In genomic region chr7:17056081-17056581, GRCm38 (mm10) we compare ENCODE assay signal across 8 mouse cellular contexts. TPM values are rescaled to one million over a fixed set of nuclear protein-coding genes. Genes with fewer than 3 reads are reported as not detected.
A peak's percentile ranks its signal among the peaks of the same experiment; 100 is the strongest.
DNase-seq lines count a peak whose midpoint lies in the region; ATAC-seq and TF ChIP-seq lines count a peak whose summit lies in the region.

No protein-coding gene starts in this region.

- peak; percentile 77 for ATAC-seq in embryonic facial prominence, embryonic 15.5 days (ENCODE audit: insufficient number of reproducible peaks, low FRiP score, low TSS enrichment, low read depth)
- ATAC-seq in limb, embryonic 13.5 days (ENCODE audit: low FRiP score, low read depth), result peak; percentile 70
- peak; percentile 91 for ATAC-seq in midbrain, embryonic 15.5 days (replicated peaks)

- TF ChIP-seq POLR2A in heart, adult 2 months (IDR thresholded peaks at IDR 0.05; ENCODE audit: insufficient read depth, low read depth, low read length), result peak; percentile 42; the same call in 1 of the 2 replicates
- TF ChIP-seq POLR2A in kidney, adult 2 months (IDR thresholded peaks at IDR 0.05; ENCODE audit: low read depth, low read length), result peak; percentile 95

- H3K4me2 ChIP-seq in embryonic facial prominence, embryonic 15.5 days (replicated peaks), result peak overlapping the region; percentile 82
- H3K4me2 ChIP-seq in limb, embryonic 13.5 days (replicated peaks), result peak overlapping the region; percentile 89
- H3K4me2 ChIP-seq in midbrain, embryonic 15.5 days, result peak overlapping the region; percentile 74

- no peaks in the 10 kb centered on the region for H3K27me3 ChIP-seq in embryonic facial prominence, embryonic 15.5 days
- H3K27me3 ChIP-seq in heart, adult 2 months (ENCODE audit: control insufficient read depth, insufficient read depth, low read length), result no peaks in the 10 kb centered on the region
- H3K27me3 ChIP-seq in kidney, adult 2 months (replicated peaks; ENCODE audit: control insufficient read depth, insufficient read depth, low read length), result no peaks in the 10 kb centered on the region
- no peaks in the 10 kb centered on the region for H3K27me3 ChIP-seq in limb, embryonic 13.5 days
- H3K27me3 ChIP-seq in midbrain, embryonic 15.5 days (replicated peaks), result peaks cover 1% of the 10 kb centered on the region
- no peaks in the 10 kb centered on the region for H3K27me3 ChIP-seq in splenic B cell, adult 2 months (ENCODE audit: control insufficient read depth, insufficient read depth, low read length, poor library complexity, severe bottlenecking)

- H3K79me2 ChIP-seq in heart, adult 2 months (replicated peaks; ENCODE audit: control insufficient read depth, insufficient read depth, low read length), result no peaks in the 10 kb centered on the region

- H3K9ac ChIP-seq in embryonic facial prominence, embryonic 15.5 days, result peak overlapping the region; percentile 33
- H3K9ac ChIP-seq in heart, adult 2 months (ENCODE audit: low read depth, low read length), result peak overlapping the region; percentile 53
- peak overlapping the region; percentile 62 for H3K9ac ChIP-seq in limb, embryonic 13.5 days
- H3K9ac ChIP-seq in midbrain, embryonic 15.5 days, result peak overlapping the region; percentile 57

- TF ChIP-seq EP300 in heart, adult 2 months (IDR thresholded peaks at IDR 0.05; ENCODE audit: insufficient read depth, low read depth, low read length), result no peak

- peaks cover 60% of the 10 kb centered on the region for H3K4me1 ChIP-seq in embryonic facial prominence, embryonic 15.5 days
- H3K4me1 ChIP-seq in heart, adult 2 months (ENCODE audit: control insufficient read depth, insufficient read depth, low read length), result peaks cover 22% of the 10 kb centered on the region
- H3K4me1 ChIP-seq in kidney, adult 2 months (ENCODE audit: control insufficient read depth, insufficient read depth, low read length), result peaks cover 35% of the 10 kb centered on the region
- H3K4me1 ChIP-seq in limb, embryonic 13.5 days, result peaks cover 57% of the 10 kb centered on the region
- H3K4me1 ChIP-seq in midbrain, embryonic 15.5 days, result peaks cover 32% of the 10 kb centered on the region

- H3K27ac ChIP-seq in embryonic facial prominence, embryonic 15.5 days (replicated peaks), result peak overlapping the region; percentile 97
- H3K27ac ChIP-seq in heart, adult 2 months, result peak overlapping the region; percentile 86
- peak overlapping the region; percentile 94 for H3K27ac ChIP-seq in kidney, adult 2 months (ENCODE audit: insufficient read depth, low read depth, low read length)
- peak overlapping the region; percentile 92 for H3K27ac ChIP-seq in limb, embryonic 13.5 days
- H3K27ac ChIP-seq in midbrain, embryonic 15.5 days, result peak overlapping the region; percentile 64

- peak; percentile 95 for DNase-seq in A20 (ENCODE audit: low read depth, low spot score)
- peak; percentile 96 for DNase-seq in brain, adult 2 months (ENCODE audit: low read depth, low spot score)
- DNase-seq in heart, adult 2 months, result peak; percentile 88 to 90
- DNase-seq in kidney, adult 2 months, result peak; percentile 98
- peak; percentile 68 for DNase-seq in splenic B cell, adult 2 months (ENCODE audit: low read depth, low spot score)

- no peaks in the 10 kb centered on the region for H3K9me3 ChIP-seq in embryonic facial prominence, embryonic 15.5 days (replicated peaks)
- H3K9me3 ChIP-seq in limb, embryonic 13.5 days, result no peaks in the 10 kb centered on the region
- H3K9me3 ChIP-seq in midbrain, embryonic 15.5 days, result no peaks in the 10 kb centered on the region

- WGBS in embryonic facial prominence, embryonic 15.5 days, result under 1% methylated on average over 42 of the region's 42 CpGs
- 2% methylated on average over 42 of the region's 42 CpGs for WGBS in heart, adult 2 months
- WGBS in kidney, adult 2 months, result under 1% methylated on average over 42 of the region's 42 CpGs
- 1% methylated on average over 42 of the region's 42 CpGs for WGBS in limb, embryonic 13.5 days
- under 1% methylated on average over 42 of the region's 42 CpGs for WGBS in midbrain, embryonic 15.5 days

- peak overlapping the region; percentile 51 for H3K4me3 ChIP-seq in embryonic facial prominence, embryonic 15.5 days (replicated peaks)
- H3K4me3 ChIP-seq in heart, adult 2 months, result peak overlapping the region; percentile 64
- H3K4me3 ChIP-seq in kidney, adult 2 months (ENCODE audit: insufficient read depth, low read depth, low read length), result peak overlapping the region; percentile 79
- peak overlapping the region; percentile 50 for H3K4me3 ChIP-seq in limb, embryonic 13.5 days
- H3K4me3 ChIP-seq in midbrain, embryonic 15.5 days, result peak overlapping the region; percentile 45

- TF ChIP-seq CTCF in heart, adult 2 months (IDR thresholded peaks at IDR 0.05), result no peak
- TF ChIP-seq CTCF in kidney, adult 2 months (conservative IDR thresholded peaks at IDR 0.05; ENCODE audit: insufficient read depth, insufficient read length, low read depth, low read length), result no peak

- intact Hi-C loops in heart, adult 2 months (cut with DNase I), result loop anchor here (2.0 to 10.0 kb wide), 2 partner anchors 29 to 651 kb away; partner anchors contain the start of genes Ppp5c and Zc3h4

- peaks cover 26% of the 10 kb centered on the region for H3K36me3 ChIP-seq in embryonic facial prominence, embryonic 15.5 days
- no peaks in the 10 kb centered on the region; the same call in 1 of the 2 replicates for H3K36me3 ChIP-seq in heart, adult 2 months (ENCODE audit: control insufficient read depth, insufficient read depth, low read length)
- no peaks in the 10 kb centered on the region for H3K36me3 ChIP-seq in kidney, adult 2 months (ENCODE audit: control insufficient read depth, insufficient read depth, low read length)
- H3K36me3 ChIP-seq in limb, embryonic 13.5 days, result peaks cover 29% of the 10 kb centered on the region
- H3K36me3 ChIP-seq in midbrain, embryonic 15.5 days (replicated peaks), result no peaks in the 10 kb centered on the region
- no peaks in the 10 kb centered on the region for H3K36me3 ChIP-seq in splenic B cell, adult 2 months (ENCODE audit: control insufficient read depth, insufficient read depth, low read length, poor library complexity, severe bottlenecking)

RNA-seq across cellular contexts. Expression of gene Hif3a, which starts 6.1 kb away (rescaled TPM):
- polyA plus RNA-seq in embryonic facial prominence, embryonic 15.5 days (2015; fragmentation: Nextera tagmentation; extraction: Ambion mirVana), result 27.9 and 31.2 TPM in 2 replicates
- 1 to 10 TPM; 1.9 to 3.0 TPM for total RNA-seq in heart, adult 2 months (2021)
- 1.6 and 2.5 TPM in 2 replicates for polyA plus RNA-seq in heart, adult 2 months (2012; rRNA removed)
- polyA plus RNA-seq in kidney, adult 2 months (2012; rRNA removed), result 0.92 and 0.95 TPM in 2 replicates
- polyA plus RNA-seq in limb, embryonic 13.5 days (2015; fragmentation: Nextera tagmentation; extraction: Ambion mirVana), result 12.9 and 14.9 TPM in 2 replicates
- 4.7 and 5.2 TPM in 2 replicates for polyA plus RNA-seq in midbrain, embryonic 15.5 days (2015; fragmentation: Nextera tagmentation; extraction: Ambion mirVana)

RNA-seq across cellular contexts. Expression of gene Psg16, which starts 17.7 kb away (rescaled TPM):
- 0.11 and 0.13 TPM in 2 replicates for polyA plus RNA-seq in embryonic facial prominence, embryonic 15.5 days (2015; fragmentation: Nextera tagmentation; extraction: Ambion mirVana)
- total RNA-seq in heart, adult 2 months (2021), result under 1 TPM; 0.10 to 0.16 TPM
- polyA plus RNA-seq in heart, adult 2 months (2012; rRNA removed), result 0.06 TPM in 1 of 2 replicates, not detected in the other
- polyA plus RNA-seq in kidney, adult 2 months (2012; rRNA removed), result 0.05 TPM in 1 of 2 replicates, not detected in the other
- polyA plus RNA-seq in limb, embryonic 13.5 days (2015; fragmentation: Nextera tagmentation; extraction: Ambion mirVana), result 0.06 and 0.17 TPM in 2 replicates
- 4.4 and 6.1 TPM in 2 replicates for polyA plus RNA-seq in midbrain, embryonic 15.5 days (2015; fragmentation: Nextera tagmentation; extraction: Ambion mirVana)

RNA-seq across cellular contexts. Expression of gene Ppp5c, which starts 28.4 kb away (rescaled TPM):
- polyA plus RNA-seq in embryonic facial prominence, embryonic 15.5 days (2015; fragmentation: Nextera tagmentation; extraction: Ambion mirVana), result 112 and 113 TPM in 2 replicates
- 100 to 1,000 TPM in 1 of 2 experiments, 10 to 100 TPM in 1; 89.0 to 104 TPM for total RNA-seq in heart, adult 2 months (2021)
- polyA plus RNA-seq in heart, adult 2 months (2012; rRNA removed), result 157 and 163 TPM in 2 replicates
- 199 and 226 TPM in 2 replicates for polyA plus RNA-seq in kidney, adult 2 months (2012; rRNA removed)
- polyA plus RNA-seq in limb, embryonic 13.5 days (2015; fragmentation: Nextera tagmentation; extraction: Ambion mirVana), result 115 and 118 TPM in 2 replicates
- 124 and 127 TPM in 2 replicates for polyA plus RNA-seq in midbrain, embryonic 15.5 days (2015; fragmentation: Nextera tagmentation; extraction: Ambion mirVana)

Comparison
In these comparisons a context has a peak if more than half of its experiments do, and no peak if none do; other contexts are left out.
1. Peak in every context shown above with its lines: DNase-seq, ATAC-seq, H3K4me3 ChIP-seq and H3K27ac ChIP-seq.